In the genomic region with DNA sequence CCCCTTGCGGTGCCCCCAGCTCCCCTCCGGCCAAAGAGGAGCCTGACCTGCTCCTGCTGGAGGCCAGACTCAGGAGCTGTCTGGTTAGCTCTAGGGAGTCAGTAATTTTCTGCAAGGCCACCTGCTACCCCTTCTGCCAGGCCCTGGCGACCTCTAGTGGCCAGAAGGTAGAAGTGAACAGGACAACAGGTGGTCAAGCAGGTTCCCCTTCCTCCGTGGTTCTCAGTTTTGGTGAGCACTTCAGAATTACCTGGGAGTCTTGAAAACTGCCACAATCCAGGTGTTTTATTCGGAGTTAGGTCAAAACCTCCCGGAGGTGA, we compare ENCODE assay signal across 9 mouse cellular contexts. TPM values are rescaled to one million over a fixed set of nuclear protein-coding genes. Genes with fewer than 3 reads are reported as not detected.
A peak's percentile ranks its signal among the peaks of the same experiment; 100 is the strongest.
DNase-seq lines count a peak whose midpoint lies in the region; ATAC-seq and TF ChIP-seq lines count a peak whose summit lies in the region.
"Had no signal": no experiment of that assay in that cellular context is flagged by ENCODE, and none has a peak within 500 bp of the region (broad histone marks: within the 10 kb centered on the region; RNA-seq: fewer than 3 reads in every experiment).

No protein-coding gene starts in this region.

- peak; percentile 98 for TF ChIP-seq CTCF in brain, embryonic 14.5 days (IDR thresholded peaks at IDR 0.05; ENCODE audit: borderline replicate concordance, extremely low read depth, insufficient read depth, insufficient read length)
- peak; percentile 95 for TF ChIP-seq CTCF in lung, embryonic 14.5 days (IDR thresholded peaks at IDR 0.05; ENCODE audit: low read depth)

- no peak overlapping the region for H3K4me2 ChIP-seq in lung, embryonic 14.5 days
- H3K4me2 ChIP-seq: liver, embryonic 15.5 days had no signal

- no peak overlapping the region for H3K27ac ChIP-seq in ES-E14 (ENCODE audit: insufficient read depth, low read depth, low read length, poor library complexity, severe bottlenecking)
- H3K27ac ChIP-seq in forebrain, embryonic 10.5 days, result peak overlapping the region; percentile 72
- no peak overlapping the region for H3K27ac ChIP-seq in lung, embryonic 14.5 days (ENCODE audit: low read depth)
- H3K27ac ChIP-seq: liver, embryonic 15.5 days had no signal

- intact Hi-C loops in heart, postnatal 10 days (cut with DNase I), result loop anchor here (1.0 to 10.0 kb wide), 5 partner anchors 24 to 214 kb away; a partner anchor contains a TSS

- H3K9me3 ChIP-seq in ES-E14 (ENCODE audit: control insufficient read depth, insufficient read depth, low read depth, low read length), result no peaks in the 10 kb centered on the region
- no peaks in the 10 kb centered on the region for H3K9me3 ChIP-seq in forebrain, embryonic 10.5 days
- H3K9me3 ChIP-seq in lung, embryonic 14.5 days (ENCODE audit: low read depth, low read length), result no peaks in the 10 kb centered on the region
- H3K9me3 ChIP-seq: liver, embryonic 15.5 days had no signal

- no peaks in the 10 kb centered on the region for H3K36me3 ChIP-seq in ES-E14 (ENCODE audit: control insufficient read depth, insufficient read depth, low read length, poor library complexity, severe bottlenecking)
- no peaks in the 10 kb centered on the region for H3K36me3 ChIP-seq in forebrain, embryonic 10.5 days (replicated peaks)
- H3K36me3 ChIP-seq in lung, embryonic 14.5 days (ENCODE audit: insufficient read depth), result no peaks in the 10 kb centered on the region
- H3K36me3 ChIP-seq: liver, embryonic 15.5 days had no signal

- H3K9ac ChIP-seq in ES-E14 (ENCODE audit: insufficient read depth, low read depth, low read length, poor library complexity, severe bottlenecking), result no peak overlapping the region
- H3K9ac ChIP-seq in lung, embryonic 14.5 days, result no peak overlapping the region
- H3K9ac ChIP-seq: liver, embryonic 15.5 days had no signal

- no peak for TF ChIP-seq POLR2A in brain, embryonic 14.5 days (IDR thresholded peaks at IDR 0.05; ENCODE audit: borderline replicate concordance, extremely low read depth, insufficient read depth, insufficient read length, poor library complexity, severe bottlenecking)

- DNase-seq in ES-E14 (ENCODE audit: low read depth, low spot score), result peak; percentile 68
- peak; percentile 86 for DNase-seq in brain, embryonic 14.5 days (ENCODE audit: low read depth)
- peak; percentile 85 for DNase-seq in forebrain, embryonic 10.5 days (ENCODE audit: extremely low spot score, low spot score)
- DNase-seq in heart, postnatal 10 days, result peak; percentile 74 to 81
- DNase-seq in layer of hippocampus, adult 18-20 months (ENCODE audit: low spot score in 2 of 2), result peak; percentile 59 to 76
- DNase-seq in lung, embryonic 14.5 days, result peak; percentile 82
- peak; percentile 88 for DNase-seq in retina, postnatal 1 day
- DNase-seq in urinary bladder, postnatal 25 days (ENCODE audit: low spot score), result peak; percentile 65

- H3K4me1 ChIP-seq in ES-E14 (ENCODE audit: control insufficient read depth in 2 of 2, insufficient read depth in 2 of 2, low read length in 2 of 2, poor library complexity in 1 of 2), result peaks cover 0 to 3% of the 10 kb centered on the region in 2 experiments; a peak in 1 of 4 replicates
- H3K4me1 ChIP-seq in forebrain, embryonic 10.5 days, result peaks cover 37% of the 10 kb centered on the region
- no peaks in the 10 kb centered on the region for H3K4me1 ChIP-seq in lung, embryonic 14.5 days (ENCODE audit: insufficient read depth)
- H3K4me1 ChIP-seq: liver, embryonic 15.5 days had no signal

- no peak overlapping the region for H3K4me3 ChIP-seq in ES-E14 (ENCODE audit: insufficient read depth in 1 of 2, low read depth in 1 of 2, low read length in 2 of 2, poor library complexity in 1 of 2, severe bottlenecking in 1 of 2)
- no peak overlapping the region for H3K4me3 ChIP-seq in forebrain, embryonic 10.5 days
- H3K4me3 ChIP-seq in lung, embryonic 14.5 days (ENCODE audit: low read depth, low read length), result no peak overlapping the region
- H3K4me3 ChIP-seq: liver, embryonic 15.5 days had no signal

- in situ Hi-C loops in ES-E14 (cut with MboI; ENCODE audit: low sequenced_read_pairs in 2 of 2, unreplicated experiment in 2 of 2), result no loop called here

- ATAC-seq in lung, embryonic 14.5 days (ENCODE audit: insufficient read depth), result no peak

- peaks cover 20% of the 10 kb centered on the region for H3K27me3 ChIP-seq in forebrain, embryonic 10.5 days (ENCODE audit: poor library complexity, severe bottlenecking)
- H3K27me3 ChIP-seq in lung, embryonic 14.5 days (ENCODE audit: insufficient read depth, low read length), result no peaks in the 10 kb centered on the region

- WGBS in forebrain, embryonic 10.5 days, result 3% methylated on average over 6 of the region's 6 CpGs
- WGBS in lung, embryonic 14.5 days, result 5% methylated on average over 6 of the region's 6 CpGs

TF ChIP-seq in ES-E14, 5 proteins besides CTCF, POLR2A, EP300 and RAD21:
- TF ChIP-seq ZNF384 (IDR thresholded peaks at IDR 0.05; ENCODE audit: low read depth, low read length), result no peak
- peak; percentile 82 for TF ChIP-seq ZC3H11A (IDR thresholded peaks at IDR 0.05; ENCODE audit: borderline replicate concordance, low read depth, low read length)

RNA-seq across cellular contexts. Expression of a gene that starts 24.5 kb away (rescaled TPM):
- 0.26 and 0.36 TPM in 2 replicates for total RNA-seq in ES-E14 (2012; rRNA removed)
- polyA plus RNA-seq in brain, embryonic 14.5 days (2012; rRNA removed), result 2.3 and 4.1 TPM in 2 replicates
- polyA plus RNA-seq in forebrain, embryonic 10.5 days (2016; fragmentation: Nextera tagmentation; extraction: Ambion mirVana), result 27.0 and 29.1 TPM in 2 replicates
- total RNA-seq in heart, postnatal 10 days (2021), result 100 to 1,000 TPM in 1 of 2 experiments, 10 to 100 TPM in 1; 25.5 to 199 TPM
- 100 to 1,000 TPM; 142 to 156 TPM for total RNA-seq in layer of hippocampus, adult 18-20 months (2021)
- polyA plus RNA-seq in lung, embryonic 14.5 days (2014; fragmentation: Nextera tagmentation; extraction: Ambion mirVana), result 0.71 and 1.2 TPM in 2 replicates

RNA-seq across cellular contexts. Expression of a gene that starts 50.4 kb away (rescaled TPM):
- 1.1 and 1.4 TPM in 2 replicates for total RNA-seq in ES-E14 (2012; rRNA removed)
- polyA plus RNA-seq in brain, embryonic 14.5 days (2012; rRNA removed), result 2.5 and 3.6 TPM in 2 replicates
- polyA plus RNA-seq in forebrain, embryonic 10.5 days (2016; fragmentation: Nextera tagmentation; extraction: Ambion mirVana), result 0.55 and 0.73 TPM in 2 replicates
- not detected for total RNA-seq in heart, postnatal 10 days (2021)
- 10 to 100 TPM; 14.5 to 15.9 TPM for total RNA-seq in layer of hippocampus, adult 18-20 months (2021)
- polyA plus RNA-seq in lung, embryonic 14.5 days (2014; fragmentation: Nextera tagmentation; extraction: Ambion mirVana), result 0.82 and 1.5 TPM in 2 replicates
- polyA plus RNA-seq: liver, embryonic 15.5 days had no signal

Comparison
In these comparisons a context has a peak if more than half of its experiments do, and no peak if none do; other contexts are left out.
1. RNA of a gene that starts 24.5 kb away (total RNA-seq): 25.5 to 199 TPM in heart, postnatal 10 days and 142 to 156 TPM in layer of hippocampus, adult 18-20 months; 0.26 to 0.36 TPM in ES-E14; every median in the first group is over 10 times any median in the second.
2. Peak in every context shown above with its lines, with median percentiles within 50 percentile points of each other: DNase-seq.